Mouse (Mus musculus): Measurements from ENCODE around the gene Celf2. TPM values are rescaled to one million over a fixed set of nuclear protein-coding genes. Genes with fewer than 3 reads are reported as not detected.

Celf2 gene
- total RNA-seq, 1 experiment: 3.7 TPM

DNA sequence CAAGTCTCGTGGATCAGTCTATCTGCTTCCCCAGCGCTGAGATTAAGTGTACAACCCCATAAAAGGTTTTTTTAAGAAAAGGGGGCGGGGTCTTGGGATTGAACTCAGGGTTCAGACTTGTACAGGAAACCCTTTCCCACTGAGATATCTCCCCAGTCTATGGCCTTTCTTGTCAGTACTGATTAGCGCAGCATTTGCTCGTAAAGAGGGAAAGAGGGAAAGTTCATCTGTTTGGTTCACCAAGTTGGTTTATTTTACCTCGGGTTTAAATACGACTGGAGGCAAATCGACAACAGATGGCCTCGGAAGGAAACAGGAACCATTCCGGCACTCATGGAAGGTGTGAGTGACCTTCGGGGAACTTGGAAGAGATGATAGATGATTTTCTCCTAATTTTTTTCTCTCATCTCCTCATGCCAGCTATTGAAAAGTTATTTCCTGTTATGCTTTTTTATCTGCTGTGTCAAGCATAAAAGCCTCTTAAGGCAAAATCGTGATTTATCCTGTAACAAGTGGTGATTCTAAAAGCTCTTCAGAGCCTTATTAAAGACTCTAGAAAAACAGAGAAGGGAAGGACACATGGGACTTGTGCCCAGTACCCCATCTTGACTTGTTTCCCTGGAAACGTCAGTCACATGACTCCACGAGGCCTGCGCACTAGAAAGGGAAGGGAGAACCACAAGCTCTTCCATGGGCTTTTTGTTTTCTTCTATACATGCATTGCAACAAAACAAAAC is 585.5 kb downstream of the Celf2 start:
- TF ChIP-seq HCFC1 (IDR thresholded peaks at IDR 0.05; ENCODE audit: borderline replicate concordance, insufficient read depth, low read length) (no peak), CHD2 (IDR thresholded peaks at IDR 0.05; ENCODE audit: low read depth, low read length) (no peak), ZNF384 (IDR thresholded peaks at IDR 0.05; ENCODE audit: low read depth, low read length) (no peak), MAFK (IDR thresholded peaks at IDR 0.05; ENCODE audit: insufficient read depth, low read depth, low read length) (no peak), ZC3H11A (IDR thresholded peaks at IDR 0.05; ENCODE audit: borderline replicate concordance, low read depth, low read length) (no peak)
- no peak overlapping the region for H3K9ac ChIP-seq (ENCODE audit: insufficient read depth, low read depth, low read length, poor library complexity, severe bottlenecking)
- no peaks in the 10 kb centered on the region for H3K9me3 ChIP-seq (ENCODE audit: control insufficient read depth, insufficient read depth, low read depth, low read length)
- in situ Hi-C loops (cut with MboI; ENCODE audit: low sequenced_read_pairs in 2 of 2, unreplicated experiment in 2 of 2): no loop called here
- H3K4me1 ChIP-seq (ENCODE audit: control insufficient read depth in 2 of 2, insufficient read depth in 2 of 2, low read length in 2 of 2, poor library complexity in 1 of 2): no peaks in the 10 kb centered on the region
- H3K27ac ChIP-seq (ENCODE audit: insufficient read depth, low read depth, low read length, poor library complexity, severe bottlenecking): no peak overlapping the region
- no peaks in the 10 kb centered on the region for H3K36me3 ChIP-seq (ENCODE audit: control insufficient read depth, insufficient read depth, low read length, poor library complexity, severe bottlenecking)
- no peak overlapping the region for H3K4me3 ChIP-seq (ENCODE audit: insufficient read depth in 1 of 2, low read depth in 1 of 2, low read length in 2 of 2, poor library complexity in 1 of 2, severe bottlenecking in 1 of 2)
- DNase-seq (ENCODE audit: low read depth, low spot score): no peak

GRCm38 (mm10) chr2:6915386-6915785 is 594.0 kb downstream of the Celf2 start:
- Histone ChIP-seq H3K36me3 (ENCODE audit: control insufficient read depth, insufficient read depth, low read length, poor library complexity, severe bottlenecking) (no peaks in the 10 kb centered on the region), H3K9me3 (ENCODE audit: control insufficient read depth, insufficient read depth, low read depth, low read length) (no peaks in the 10 kb centered on the region), H3K27ac (ENCODE audit: insufficient read depth, low read depth, low read length, poor library complexity, severe bottlenecking) (no peak overlapping the region), H3K4me3 (ENCODE audit: insufficient read depth in 1 of 2, low read depth in 1 of 2, low read length in 2 of 2, poor library complexity in 1 of 2, severe bottlenecking in 1 of 2) (no peak overlapping the region), H3K9ac (ENCODE audit: insufficient read depth, low read depth, low read length, poor library complexity, severe bottlenecking) (no peak overlapping the region), H3K4me1 (ENCODE audit: control insufficient read depth in 2 of 2, insufficient read depth in 2 of 2, low read length in 2 of 2, poor library complexity in 1 of 2) (no peaks in the 10 kb centered on the region)
- no peak for DNase-seq (ENCODE audit: low read depth, low spot score)
- TF ChIP-seq HCFC1 (IDR thresholded peaks at IDR 0.05; ENCODE audit: borderline replicate concordance, insufficient read depth, low read length): no peak
- no peak for TF ChIP-seq CHD2 (IDR thresholded peaks at IDR 0.05; ENCODE audit: low read depth, low read length)
- in situ Hi-C loops (cut with MboI; ENCODE audit: low sequenced_read_pairs in 2 of 2, unreplicated experiment in 2 of 2): no loop called here

DNA sequence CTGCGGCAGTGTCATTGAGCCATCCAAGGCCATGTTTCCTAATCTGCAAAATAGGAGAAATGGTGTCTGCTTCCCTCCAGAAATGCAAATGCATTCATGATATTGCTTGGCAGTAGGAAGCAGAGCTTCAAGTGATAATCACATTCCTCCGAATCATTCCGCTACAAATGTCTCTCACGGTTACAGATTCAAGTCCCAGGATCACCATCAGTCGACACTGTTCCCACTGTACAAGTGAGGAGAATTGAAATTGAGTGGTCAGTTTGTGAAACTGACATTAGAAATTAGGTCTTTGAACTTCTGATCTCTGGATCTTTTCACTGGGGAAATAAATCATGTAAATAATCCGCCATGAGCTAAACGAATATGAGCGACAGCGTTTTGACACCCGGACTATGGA is 596.0 kb downstream of the Celf2 start:
- TF ChIP-seq ZC3H11A (IDR thresholded peaks at IDR 0.05; ENCODE audit: borderline replicate concordance, low read depth, low read length) (no peak), HCFC1 (IDR thresholded peaks at IDR 0.05; ENCODE audit: borderline replicate concordance, insufficient read depth, low read length) (no peak), MAFK (IDR thresholded peaks at IDR 0.05; ENCODE audit: insufficient read depth, low read depth, low read length) (no peak), ZNF384 (IDR thresholded peaks at IDR 0.05; ENCODE audit: low read depth, low read length) (no peak), CHD2 (IDR thresholded peaks at IDR 0.05; ENCODE audit: low read depth, low read length) (no peak)
- H3K4me1 ChIP-seq (ENCODE audit: control insufficient read depth in 2 of 2, insufficient read depth in 2 of 2, low read length in 2 of 2, poor library complexity in 1 of 2): no peaks in the 10 kb centered on the region
- no peak overlapping the region for H3K9ac ChIP-seq (ENCODE audit: insufficient read depth, low read depth, low read length, poor library complexity, severe bottlenecking)
- DNase-seq (ENCODE audit: low read depth, low spot score): no peak
- no peak overlapping the region for H3K27ac ChIP-seq (ENCODE audit: insufficient read depth, low read depth, low read length, poor library complexity, severe bottlenecking)
- in situ Hi-C loops (cut with MboI; ENCODE audit: low sequenced_read_pairs in 2 of 2, unreplicated experiment in 2 of 2): no loop called here
- no peaks in the 10 kb centered on the region for H3K36me3 ChIP-seq (ENCODE audit: control insufficient read depth, insufficient read depth, low read length, poor library complexity, severe bottlenecking)
- H3K4me3 ChIP-seq (ENCODE audit: insufficient read depth in 1 of 2, low read depth in 1 of 2, low read length in 2 of 2, poor library complexity in 1 of 2, severe bottlenecking in 1 of 2): no peak overlapping the region
- no peaks in the 10 kb centered on the region for H3K9me3 ChIP-seq (ENCODE audit: control insufficient read depth, insufficient read depth, low read depth, low read length)

GRCm38 (mm10) chr2:6911932-6912331 is 597.4 kb downstream of the Celf2 start:
- no peaks in the 10 kb centered on the region for H3K4me1 ChIP-seq (ENCODE audit: control insufficient read depth in 2 of 2, insufficient read depth in 2 of 2, low read length in 2 of 2, poor library complexity in 1 of 2)
- DNase-seq (ENCODE audit: low read depth, low spot score): no peak
- H3K36me3 ChIP-seq (ENCODE audit: control insufficient read depth, insufficient read depth, low read length, poor library complexity, severe bottlenecking): no peaks in the 10 kb centered on the region
- TF ChIP-seq CHD2 (IDR thresholded peaks at IDR 0.05; ENCODE audit: low read depth, low read length) (no peak), MAFK (IDR thresholded peaks at IDR 0.05; ENCODE audit: insufficient read depth, low read depth, low read length) (no peak), HCFC1 (IDR thresholded peaks at IDR 0.05; ENCODE audit: borderline replicate concordance, insufficient read depth, low read length) (no peak), ZC3H11A (IDR thresholded peaks at IDR 0.05; ENCODE audit: borderline replicate concordance, low read depth, low read length) (no peak), ZNF384 (IDR thresholded peaks at IDR 0.05; ENCODE audit: low read depth, low read length) (no peak)
- H3K9ac ChIP-seq (ENCODE audit: insufficient read depth, low read depth, low read length, poor library complexity, severe bottlenecking): no peak overlapping the region
- in situ Hi-C loops (cut with MboI; ENCODE audit: low sequenced_read_pairs in 2 of 2, unreplicated experiment in 2 of 2): no loop called here
- no peak overlapping the region for H3K27ac ChIP-seq (ENCODE audit: insufficient read depth, low read depth, low read length, poor library complexity, severe bottlenecking)
- no peaks in the 10 kb centered on the region for H3K9me3 ChIP-seq (ENCODE audit: control insufficient read depth, insufficient read depth, low read depth, low read length)
- no peak overlapping the region for H3K4me3 ChIP-seq (ENCODE audit: insufficient read depth in 1 of 2, low read depth in 1 of 2, low read length in 2 of 2, poor library complexity in 1 of 2, severe bottlenecking in 1 of 2)

DNA sequence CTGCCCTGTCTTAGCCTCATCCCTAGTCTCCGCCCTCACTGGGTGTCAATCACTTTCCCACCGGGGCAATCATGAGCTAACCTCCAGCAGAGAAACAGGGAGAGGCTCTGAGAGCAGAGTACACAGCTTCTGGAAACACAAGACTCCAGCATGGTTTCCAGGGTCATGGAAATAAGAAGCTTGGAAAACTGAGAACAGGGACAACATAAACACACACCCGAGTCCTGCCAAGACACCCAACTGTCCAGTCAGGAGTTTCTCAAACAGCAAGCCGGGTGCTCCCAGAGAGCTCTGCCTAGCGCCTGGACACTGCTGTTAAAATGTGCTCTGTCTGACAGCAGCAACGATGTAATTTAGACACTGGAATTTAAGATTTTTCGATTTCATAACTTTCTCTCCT is 599.4 kb downstream of the Celf2 start:
- H3K4me3 ChIP-seq (ENCODE audit: insufficient read depth in 1 of 2, low read depth in 1 of 2, low read length in 2 of 2, poor library complexity in 1 of 2, severe bottlenecking in 1 of 2): no peak overlapping the region
- in situ Hi-C loops (cut with MboI; ENCODE audit: low sequenced_read_pairs in 2 of 2, unreplicated experiment in 2 of 2): no loop called here
- H3K4me1 ChIP-seq (ENCODE audit: control insufficient read depth in 2 of 2, insufficient read depth in 2 of 2, low read length in 2 of 2, poor library complexity in 1 of 2): no peaks in the 10 kb centered on the region
- TF ChIP-seq ZNF384 (IDR thresholded peaks at IDR 0.05; ENCODE audit: low read depth, low read length) (no peak), ZC3H11A (IDR thresholded peaks at IDR 0.05; ENCODE audit: borderline replicate concordance, low read depth, low read length) (no peak), MAFK (IDR thresholded peaks at IDR 0.05; ENCODE audit: insufficient read depth, low read depth, low read length) (no peak), CHD2 (IDR thresholded peaks at IDR 0.05; ENCODE audit: low read depth, low read length) (no peak), HCFC1 (IDR thresholded peaks at IDR 0.05; ENCODE audit: borderline replicate concordance, insufficient read depth, low read length) (no peak)
- no peaks in the 10 kb centered on the region for H3K36me3 ChIP-seq (ENCODE audit: control insufficient read depth, insufficient read depth, low read length, poor library complexity, severe bottlenecking)
- H3K27ac ChIP-seq (ENCODE audit: insufficient read depth, low read depth, low read length, poor library complexity, severe bottlenecking): no peak overlapping the region
- DNase-seq (ENCODE audit: low read depth, low spot score): peak; percentile 3
- H3K9ac ChIP-seq (ENCODE audit: insufficient read depth, low read depth, low read length, poor library complexity, severe bottlenecking): no peak overlapping the region
- H3K9me3 ChIP-seq (ENCODE audit: control insufficient read depth, insufficient read depth, low read depth, low read length): no peaks in the 10 kb centered on the region

Measured in ES-E14 (cell line).